Mouse (Mus musculus) heart, embryonic 16.5 days (tissue): Measurements from ENCODE around the gene Arhgap33. TPM values are rescaled to one million over a fixed set of nuclear protein-coding genes. Genes with fewer than 3 reads are reported as not detected.

ENCODE experiments used
- ATAC-seq: fragments of 200-750 bp; cut with Nextera tagmentation; replicated peaks from 2 replicates; pipeline ENCODE4 v1.8.0; 2017; ENCODE audit warnings: moderate number of reproducible peaks; ENCODE audit not compliant: insufficient read depth, low FRiP score; ENCODE audit errors: extremely low read depth
- H3K27ac ChIP-seq: fragments of 300-500 bp; sonication (generic); 2 replicates; pipeline ENCODE4 v1.5.1; 2014; ENCODE audit warnings: mild to moderate bottlenecking, low read length, control low read depth, moderate library complexity
- H3K27me3 ChIP-seq: fragments of 300-500 bp; sonication (generic); 2 replicates; pipeline ENCODE4 v1.6.1; 2014; ENCODE audit warnings: low read length, mixed read lengths; ENCODE audit not compliant: control insufficient read depth, insufficient read depth
- H3K36me3 ChIP-seq: fragments of 300-500 bp; sonication (generic); 2 replicates; pipeline ENCODE4 v1.6.1; 2014; ENCODE audit not compliant: control insufficient read depth, insufficient read depth
- H3K4me1 ChIP-seq: fragments of 300-500 bp; sonication (generic); 2 replicates; pipeline ENCODE4 v1.6.1; 2014; ENCODE audit warnings: low read length, mixed read lengths; ENCODE audit not compliant: control insufficient read depth, insufficient read depth
- H3K4me2 ChIP-seq: fragments of 300-500 bp; sonication (generic); 2 replicates; pipeline ENCODE4 v1.6.1; 2014; ENCODE audit warnings: low read depth, mild to moderate bottlenecking, control low read depth, low read length
- H3K4me3 ChIP-seq: fragments of 300-500 bp; sonication (generic); 2 replicates; pipeline ENCODE4 v1.5.1; 2014; ENCODE audit warnings: mild to moderate bottlenecking, control low read depth, low read length
- H3K9ac ChIP-seq: fragments of 300-500 bp; sonication (generic); 2 replicates; pipeline ENCODE4 v1.6.1; 2014; ENCODE audit warnings: low read length, control low read depth
- H3K9me3 ChIP-seq: fragments of 300-500 bp; sonication (generic); replicated peaks from 2 replicates; pipeline ENCODE4 v1.6.1; 2016; ENCODE audit warnings: low read length; ENCODE audit not compliant: control insufficient read depth
- WGBS: fragments of 180-500 bp; shearing (Covaris S2); extraction: QIAGEN DNeasy Blood & Tissue Kit; methylation state at CpG from one replicate; pipeline ENCODE4 v1.1.7; 2014; 5-methylcytosine and 5-hydroxymethylcytosine counted together
- polyA plus RNA-seq: library from polyadenylated mRNA; unstranded; fragments of >200 nt; fragmentation: Nextera tagmentation; extraction: Ambion mirVana; gene quantifications from 2 replicates; pipeline ENCODE4 v1.2.1, GENCODE M21; 2015

The Arhgap33 gene
- polyA plus RNA-seq, 1 experiment from 2014 or later, result 7.3 TPM

GRCm38 (mm10) chr7:30533941-30534632 lies 773 bp downstream of the Arhgap33 start:
- no peak for ATAC-seq
- 11% methylated on average over 25 of the region's 26 CpGs for WGBS
- peaks cover 23% of the 10 kb centered on the region for H3K4me1 ChIP-seq

DNA sequence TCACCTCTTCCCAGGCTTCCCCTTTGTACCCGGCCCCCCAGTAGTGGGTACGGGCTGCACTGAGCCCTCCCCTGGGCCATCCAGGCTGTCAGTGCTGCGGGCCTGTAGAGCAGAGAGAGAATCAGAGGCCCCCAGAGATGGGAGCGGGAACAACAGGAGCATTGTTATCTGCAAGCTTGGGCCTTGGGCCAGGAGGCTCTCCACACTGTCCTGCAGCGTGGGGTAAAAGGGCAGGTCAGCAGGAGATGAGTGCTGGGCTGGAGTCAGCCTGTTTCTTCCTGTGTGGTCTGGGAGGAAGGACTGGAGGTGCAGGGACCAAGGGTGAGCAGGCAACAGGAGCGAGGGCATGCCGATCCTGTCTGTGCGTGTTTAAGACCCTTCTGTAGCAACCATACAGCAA lies 1.9 kb downstream of the Arhgap33 start:
- peak overlapping the region; percentile 15; the same call in 1 of the 2 replicates for H3K9ac ChIP-seq
- H3K27ac ChIP-seq, result no peak overlapping the region
- ATAC-seq, result peak; percentile 28; the same call in 1 of the 2 replicates
- no peaks in the 10 kb centered on the region for H3K27me3 ChIP-seq
- no peak overlapping the region for H3K4me2 ChIP-seq
- no peak overlapping the region for H3K4me3 ChIP-seq
- peaks cover 23% of the 10 kb centered on the region for H3K36me3 ChIP-seq
- peaks cover 23% of the 10 kb centered on the region for H3K4me1 ChIP-seq
- WGBS, result 34% methylated on average over 8 of the region's 8 CpGs
- no peaks in the 10 kb centered on the region for H3K9me3 ChIP-seq

More at GRCm38 (mm10) chr7:30533941-30534632, 773 bp downstream of the Arhgap33 start:
- H3K9me3 ChIP-seq, result no peaks in the 10 kb centered on the region
- no peaks in the 10 kb centered on the region for H3K27me3 ChIP-seq
- peak overlapping the region; percentile 75 for H3K9ac ChIP-seq
- no peak overlapping the region for H3K27ac ChIP-seq
- peak overlapping the region; percentile 94 for H3K4me2 ChIP-seq
- peaks cover 12% of the 10 kb centered on the region for H3K36me3 ChIP-seq
- H3K4me3 ChIP-seq, result peak overlapping the region; percentile 67

DNA sequence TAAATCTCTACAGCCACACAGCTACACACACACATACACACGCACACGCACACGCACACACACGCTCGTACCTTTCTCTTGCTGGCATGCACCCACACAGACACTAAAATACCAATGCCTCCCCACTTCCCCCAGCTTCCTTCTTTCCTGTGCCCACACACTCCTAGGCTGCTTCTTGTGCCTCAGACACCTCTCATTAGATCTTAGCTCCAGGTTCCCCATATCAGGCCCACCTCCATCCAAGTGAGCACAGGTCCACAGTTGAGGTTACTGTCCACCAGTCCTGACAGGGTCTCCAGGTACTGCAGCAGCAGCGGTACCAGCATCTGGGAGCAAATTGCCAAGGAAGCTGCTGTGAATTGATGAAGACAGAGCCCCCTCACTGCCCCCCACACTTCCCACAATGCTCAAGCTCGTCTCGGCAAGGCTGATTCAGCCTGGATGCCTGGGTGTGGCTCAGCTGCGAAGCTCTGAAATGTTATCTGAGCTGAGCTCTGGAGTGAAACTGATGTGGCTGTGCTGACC lies 3.5 kb downstream of the Arhgap33 start:
- H3K36me3 ChIP-seq, result peaks cover 26% of the 10 kb centered on the region
- H3K27me3 ChIP-seq, result no peaks in the 10 kb centered on the region
- H3K9ac ChIP-seq, result no peak overlapping the region
- 75% methylated on average over 9 of the region's 9 CpGs for WGBS
- peaks cover 23% of the 10 kb centered on the region for H3K4me1 ChIP-seq
- H3K4me2 ChIP-seq, result no peak overlapping the region
- no peak overlapping the region for H3K27ac ChIP-seq
- ATAC-seq, result no peak
- no peaks in the 10 kb centered on the region for H3K9me3 ChIP-seq
- no peak overlapping the region for H3K4me3 ChIP-seq

GRCm38 (mm10) chr7:30526981-30527380 lies 7.9 kb downstream of the Arhgap33 start:
- Histone ChIP-seq H3K4me3 (no peak overlapping the region), H3K36me3 (peaks cover 41% of the 10 kb centered on the region), H3K4me2 (no peak overlapping the region), H3K9ac (no peak overlapping the region), H3K27ac (no peak overlapping the region), H3K9me3 (no peaks in the 10 kb centered on the region), H3K4me1 (no peaks in the 10 kb centered on the region), H3K27me3 (no peaks in the 10 kb centered on the region)
- ATAC-seq, result no peak
- 82% methylated on average over 14 of the region's 14 CpGs for WGBS

DNA sequence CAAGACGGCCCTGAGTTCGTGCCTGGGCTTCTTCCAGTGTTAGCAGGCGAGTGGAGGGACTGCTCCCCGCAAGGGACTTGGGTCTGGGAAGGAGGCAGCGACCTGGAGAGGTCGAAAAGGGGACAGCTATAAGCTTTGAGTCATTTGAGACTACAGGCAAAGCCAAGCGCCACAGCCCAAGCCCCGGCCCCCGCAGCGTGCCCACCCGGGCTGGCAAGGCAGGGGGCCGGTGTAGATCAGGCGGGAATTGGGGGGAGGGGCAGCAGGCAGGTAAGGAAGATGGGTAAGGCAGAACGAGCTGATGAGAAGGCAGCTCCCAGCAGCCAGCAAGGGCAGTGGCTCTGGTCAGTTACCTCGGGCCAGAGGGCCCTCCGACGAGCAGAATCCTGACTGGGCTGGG lies 8.5 kb downstream of the Arhgap33 start:
- Histone ChIP-seq H3K9me3 (no peaks in the 10 kb centered on the region), H3K36me3 (peaks cover 41% of the 10 kb centered on the region), H3K4me2 (no peak overlapping the region), H3K27ac (no peak overlapping the region), H3K4me3 (no peak overlapping the region), H3K27me3 (no peaks in the 10 kb centered on the region), H3K4me1 (no peaks in the 10 kb centered on the region), H3K9ac (no peak overlapping the region)
- no peak for ATAC-seq
- WGBS, result 34% methylated on average over 17 of the region's 17 CpGs

- no peak overlapping the region for H3K27ac ChIP-seq
- H3K4me1 ChIP-seq, result no peaks in the 10 kb centered on the region
- no peak for ATAC-seq
- no peak overlapping the region for H3K4me2 ChIP-seq
- H3K9me3 ChIP-seq, result no peaks in the 10 kb centered on the region
- peaks cover 41% of the 10 kb centered on the region for H3K36me3 ChIP-seq
- no peak overlapping the region for H3K9ac ChIP-seq
- no peak overlapping the region for H3K4me3 ChIP-seq
- H3K27me3 ChIP-seq, result no peaks in the 10 kb centered on the region
- WGBS, result 45% methylated on average over 10 of the region's 10 CpGs
These were observed 8.9 kb downstream of the Arhgap33 start for GRCm38 (mm10) chr7:30525954-30526353.

DNA sequence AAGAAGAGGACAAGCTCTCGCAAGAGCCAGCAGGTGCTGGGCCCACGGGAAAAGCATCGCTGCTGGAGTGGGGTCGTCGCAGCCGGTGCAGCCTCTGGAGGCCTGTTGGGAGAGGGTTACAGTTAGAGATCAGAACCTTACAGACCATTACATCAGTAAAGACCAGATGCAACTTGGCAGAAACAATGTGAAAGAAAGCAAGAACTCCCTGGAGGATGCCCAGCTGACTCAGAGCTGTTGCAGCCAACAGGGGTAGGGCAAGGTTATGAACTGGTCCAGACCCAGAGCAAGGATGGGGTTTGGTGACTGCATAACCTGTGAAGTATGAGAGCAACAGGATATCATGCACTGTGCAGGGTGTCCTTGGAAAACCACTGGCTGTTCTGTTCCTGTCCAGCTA lies 10.4 kb downstream of the Arhgap33 start:
- Histone ChIP-seq H3K9ac (no peak overlapping the region), H3K36me3 (peaks cover 32% of the 10 kb centered on the region), H3K27ac (no peak overlapping the region), H3K4me1 (no peaks in the 10 kb centered on the region), H3K4me3 (no peak overlapping the region), H3K9me3 (no peaks in the 10 kb centered on the region), H3K27me3 (no peaks in the 10 kb centered on the region), H3K4me2 (no peak overlapping the region)
- WGBS, result 87% methylated on average over 6 of the region's 6 CpGs
- ATAC-seq, result no peak

- no peaks in the 10 kb centered on the region; the same call in 1 of the 2 replicates for H3K27me3 ChIP-seq
- H3K36me3 ChIP-seq, result peaks cover 17% of the 10 kb centered on the region
- no peaks in the 10 kb centered on the region for H3K9me3 ChIP-seq
- H3K4me1 ChIP-seq, result no peaks in the 10 kb centered on the region
- H3K27ac ChIP-seq, result no peak overlapping the region
- 83% methylated on average over 10 of the region's 10 CpGs for WGBS
- H3K4me2 ChIP-seq, result no peak overlapping the region
- H3K4me3 ChIP-seq, result no peak overlapping the region
- no peak overlapping the region for H3K9ac ChIP-seq
- ATAC-seq, result no peak
These were observed 12.0 kb downstream of the Arhgap33 start for GRCm38 (mm10) chr7:30522871-30523270.

- H3K4me1 ChIP-seq, result no peaks in the 10 kb centered on the region
- peaks cover 14% of the 10 kb centered on the region; the same call in 1 of the 2 replicates for H3K36me3 ChIP-seq
- H3K9ac ChIP-seq, result no peak overlapping the region
- ATAC-seq, result no peak
- no peaks in the 10 kb centered on the region for H3K9me3 ChIP-seq
- H3K27me3 ChIP-seq, result no peaks in the 10 kb centered on the region; the same call in 1 of the 2 replicates
- no peak overlapping the region for H3K27ac ChIP-seq
- H3K4me3 ChIP-seq, result no peak overlapping the region
- H3K4me2 ChIP-seq, result no peak overlapping the region
- WGBS, result 78% methylated on average over 5 of the region's 5 CpGs
These were observed 14.0 kb downstream of the Arhgap33 start for GRCm38 (mm10) chr7:30520856-30521255.
